Mouse (Mus musculus): ENCODE measurements at regions not wholly inside any gene's neighbourhood (a gene's known extent, or its start where the extent isn't known, plus 50 kb on each side); places are given as distances from the start of the nearest gene placed in this dataset.

DNA sequence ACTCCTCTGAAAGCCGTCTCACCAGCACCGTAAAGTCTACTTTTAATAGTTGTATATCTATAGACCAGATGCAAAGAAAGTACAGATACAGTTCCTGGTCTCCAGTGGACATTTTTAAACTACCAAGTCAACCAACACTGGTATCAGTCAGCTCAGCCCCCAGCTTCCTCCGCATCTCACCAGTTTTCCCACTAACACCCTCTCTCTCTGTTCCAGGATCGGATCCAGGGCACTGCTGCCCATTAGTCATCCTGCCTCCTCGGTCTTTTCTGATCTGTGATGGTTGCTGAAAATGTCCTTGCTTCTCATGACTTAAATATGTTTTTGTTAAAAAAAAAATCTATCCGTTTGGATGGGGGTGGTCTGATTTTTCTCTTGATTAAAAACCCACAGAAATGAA lies 598.1 kb upstream of the 3110018I06Rik start:
- no peak for TF ChIP-seq CTCF (IDR thresholded peaks at IDR 0.05; ENCODE audit: control insufficient read depth, insufficient read depth, insufficient read length)
- no peak for TF ChIP-seq MYOD1 (IDR thresholded peaks at IDR 0.05; ENCODE audit: control insufficient read depth, insufficient read length, low read depth)
- TF ChIP-seq MYOG (IDR thresholded peaks at IDR 0.05; ENCODE audit: control insufficient read depth, extremely low read depth, insufficient read length), result no peak
- no peak for TF ChIP-seq MAX (IDR thresholded peaks at IDR 0.05)
- no peak for TF ChIP-seq CEBPB (IDR thresholded peaks at IDR 0.05; ENCODE audit: low read depth)
- no peak for TF ChIP-seq USF1 (IDR thresholded peaks at IDR 0.05; ENCODE audit: low read depth)
- no peak for TF ChIP-seq FOSL1 (IDR thresholded peaks at IDR 0.05; ENCODE audit: insufficient read depth, low read length, poor library complexity, severe bottlenecking)
